Mouse (Mus musculus) C2C12 (cell line): Measurements from ENCODE around the gene Thbd.

ENCODE experiments used
- CEBPB ChIP-seq: IDR thresholded peaks from one replicate; pipeline ENCODE4 v1.6.1; 2011; ENCODE audit warnings: low read depth, mild to moderate bottlenecking, control low read depth, moderate library complexity
- CTCF ChIP-seq: IDR thresholded peaks from one replicate; pipeline ENCODE4 v1.5.1; 2011; ENCODE audit not compliant: control insufficient read depth, insufficient read depth, insufficient read length
- FOSL1 ChIP-seq: IDR thresholded peaks from one replicate; pipeline ENCODE4 v1.8.0; 2011; ENCODE audit warnings: mild to moderate bottlenecking, low read length; ENCODE audit not compliant: poor library complexity, insufficient read depth, severe bottlenecking
- MYOD1 ChIP-seq: IDR thresholded peaks from one replicate; pipeline ENCODE4 v1.6.1; 2011; ENCODE audit warnings: low read depth; ENCODE audit not compliant: control insufficient read depth, insufficient read length
- MYOG ChIP-seq: IDR thresholded peaks from one replicate; pipeline ENCODE4 v1.6.1; 2011; ENCODE audit not compliant: control insufficient read depth, insufficient read length; ENCODE audit errors: extremely low read depth
- USF1 ChIP-seq: IDR thresholded peaks from one replicate; pipeline ENCODE4 v1.6.1; 2011; ENCODE audit warnings: low read depth, mild to moderate bottlenecking, control low read depth, moderate library complexity

DNA sequence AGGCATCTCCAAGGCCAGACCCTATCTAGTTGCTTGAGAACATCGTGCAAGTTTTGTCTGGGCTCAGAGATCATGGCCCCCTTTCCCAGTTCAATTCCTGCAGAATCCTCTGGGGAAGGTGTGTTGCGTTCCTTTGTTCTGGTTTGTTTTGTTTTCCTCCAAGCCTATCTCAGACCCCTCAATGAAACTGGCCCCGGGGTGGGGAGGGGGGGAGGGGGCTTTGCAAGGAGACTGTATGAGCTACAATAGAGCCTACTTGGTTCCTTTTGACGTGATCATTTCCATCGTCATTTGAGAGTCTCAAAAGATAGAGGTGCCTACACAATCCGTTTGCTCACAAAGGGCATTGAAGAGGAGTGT, 753 bp upstream of the Thbd start:
- TF ChIP-seq CTCF, result no peak
- no peak for TF ChIP-seq USF1
- no peak for TF ChIP-seq FOSL1
- no peak for TF ChIP-seq CEBPB
- TF ChIP-seq MYOG, result no peak
- TF ChIP-seq MYOD1, result no peak
